Mouse (Mus musculus) spleen, adult 2 months (tissue): ENCODE data around the gene Anks1. TPM values are rescaled to one million over a fixed set of nuclear protein-coding genes. Genes with fewer than 3 reads are reported as not detected.

Experiments used
- DNase-seq, 2 experiments: peaks; one replicate each; pipeline versions ENCODE4 v3.0.0 to v3.0.0-alpha.2; 2012 to 2021; ENCODE audit warnings: low spot score in 2 of 2, low read depth in 1 of 2
- H3K27ac ChIP-seq: fragments of 200-500 bp; 2 replicates; pipeline ENCODE4 v1.5.1; 2012; ENCODE audit warnings: low read length, inconsistent platforms; ENCODE audit not compliant: insufficient read depth
- H3K27me3 ChIP-seq: fragments of 200-500 bp; 2 replicates; pipeline ENCODE4 v1.6.1; 2012; ENCODE audit warnings: mild to moderate bottlenecking, moderate library complexity, low read length, inconsistent platforms; ENCODE audit not compliant: control insufficient read depth, insufficient read depth
- H3K36me3 ChIP-seq: fragments of 200-500 bp; 2 replicates; pipeline ENCODE4 v1.6.1; 2012; ENCODE audit warnings: mild to moderate bottlenecking, low read length, inconsistent platforms; ENCODE audit not compliant: control insufficient read depth, insufficient read depth
- H3K4me1 ChIP-seq: fragments of 200-500 bp; 2 replicates; pipeline ENCODE4 v1.6.1; 2011; ENCODE audit warnings: inconsistent platforms; ENCODE audit not compliant: control insufficient read depth, insufficient read depth, insufficient read length
- H3K4me3 ChIP-seq: fragments of 200-500 bp; 2 replicates; pipeline ENCODE4 v1.5.1; 2011; ENCODE audit warnings: mild to moderate bottlenecking, inconsistent platforms; ENCODE audit not compliant: insufficient read depth, insufficient read length; ENCODE audit errors: extremely low read depth
- CTCF ChIP-seq: fragments of 200-500 bp; IDR thresholded peaks from 2 replicates; pipeline ENCODE4 v1.5.1; 2011; ENCODE audit warnings: mild to moderate bottlenecking, inconsistent platforms; ENCODE audit not compliant: insufficient read depth, insufficient read length, insufficient replicate concordance; ENCODE audit errors: extremely low read depth
- POLR2A ChIP-seq: fragments of 200-500 bp; IDR thresholded peaks from 2 replicates; pipeline ENCODE4 v1.6.1; 2011; ENCODE audit warnings: low read depth, low read length, inconsistent platforms
- WGBS: fragments of 180-500 bp; shearing (Covaris S2); methylation state at CpG from one replicate; pipeline ENCODE4 v1.1.7; 2018; 5-methylcytosine and 5-hydroxymethylcytosine counted together
- polyA plus RNA-seq: library from polyadenylated mRNA; depleted of rRNA; stranded (reverse); fragments of >200 nt; gene quantifications from 2 replicates; pipeline ENCODE4 v1.2.3, GENCODE M21; 2012

Gene Anks1
- polyA plus RNA-seq, 1 experiment: 25.9 TPM

GRCm38 (mm10) chr17:28050210-28050609, 141.1 kb downstream of the Anks1 start:
- Histone ChIP-seq H3K27ac (no peak overlapping the region), H3K4me3 (no peak overlapping the region), H3K4me1 (no peaks in the 10 kb centered on the region), H3K27me3 (no peaks in the 10 kb centered on the region), H3K36me3 (peaks cover 16% of the 10 kb centered on the region)
- DNase-seq: no peak
- 91% methylated on average over 8 of the region's 8 CpGs for WGBS
- TF ChIP-seq POLR2A (no peak), CTCF (no peak)

- Histone ChIP-seq H3K4me3 (no peak overlapping the region), H3K27ac (no peak overlapping the region), H3K27me3 (no peaks in the 10 kb centered on the region), H3K36me3 (peaks cover 17% of the 10 kb centered on the region), H3K4me1 (no peaks in the 10 kb centered on the region)
- DNase-seq: no peak
- TF ChIP-seq CTCF (no peak), POLR2A (no peak)
- 95% methylated on average over 21 of the region's 21 CpGs for WGBS
Measured at GRCm38 (mm10) chr17:28052293-28052863, 143.3 kb downstream of the Anks1 start.

- H3K4me3 ChIP-seq: no peak overlapping the region
- 86% methylated on average over 13 of the region's 13 CpGs for WGBS
- DNase-seq: no peak
- TF ChIP-seq POLR2A: no peak
- no peak for TF ChIP-seq CTCF
- H3K27ac ChIP-seq: no peak overlapping the region
- no peaks in the 10 kb centered on the region for H3K4me1 ChIP-seq
- peaks cover 25% of the 10 kb centered on the region for H3K36me3 ChIP-seq
- no peaks in the 10 kb centered on the region for H3K27me3 ChIP-seq
Measured at GRCm38 (mm10) chr17:28058346-28058745, 149.2 kb downstream of the Anks1 start.

- no peak for DNase-seq
- 91% methylated on average over 11 of the region's 11 CpGs for WGBS
- H3K36me3 ChIP-seq: peaks cover 15% of the 10 kb centered on the region
- no peaks in the 10 kb centered on the region for H3K4me1 ChIP-seq
- TF ChIP-seq POLR2A (no peak), CTCF (no peak)
- no peak overlapping the region for H3K4me3 ChIP-seq
- H3K27me3 ChIP-seq: no peaks in the 10 kb centered on the region
- H3K27ac ChIP-seq: no peak overlapping the region
Measured at GRCm38 (mm10) chr17:28060681-28061080, 151.6 kb downstream of the Anks1 start.

GRCm38 (mm10) chr17:28061472-28061871, 152.4 kb downstream of the Anks1 start:
- Histone ChIP-seq H3K4me1 (no peaks in the 10 kb centered on the region), H3K36me3 (peaks cover 14% of the 10 kb centered on the region), H3K27ac (no peak overlapping the region), H3K27me3 (no peaks in the 10 kb centered on the region), H3K4me3 (no peak overlapping the region)
- 87% methylated on average over 7 of the region's 7 CpGs for WGBS
- TF ChIP-seq CTCF: peak; percentile 22; the same call in 1 of the 2 replicates
- no peak for TF ChIP-seq POLR2A
- DNase-seq: no peak

GRCm38 (mm10) chr17:28062710-28063109, 153.6 kb downstream of the Anks1 start:
- Histone ChIP-seq H3K4me3 (no peak overlapping the region), H3K27ac (no peak overlapping the region), H3K4me1 (no peaks in the 10 kb centered on the region), H3K27me3 (no peaks in the 10 kb centered on the region), H3K36me3 (peaks cover 14% of the 10 kb centered on the region)
- TF ChIP-seq CTCF (no peak), POLR2A (no peak)
- WGBS: 91% methylated on average over 7 of the region's 7 CpGs
- DNase-seq: no peak

GRCm38 (mm10) chr17:28063163-28063562, 154.1 kb downstream of the Anks1 start:
- Histone ChIP-seq H3K27me3 (no peaks in the 10 kb centered on the region), H3K36me3 (peaks cover 13% of the 10 kb centered on the region), H3K27ac (no peak overlapping the region), H3K4me1 (no peaks in the 10 kb centered on the region), H3K4me3 (no peak overlapping the region)
- no peak for DNase-seq
- 80% methylated on average over 6 of the region's 6 CpGs for WGBS
- no peak for TF ChIP-seq POLR2A
- no peak for TF ChIP-seq CTCF

DNA sequence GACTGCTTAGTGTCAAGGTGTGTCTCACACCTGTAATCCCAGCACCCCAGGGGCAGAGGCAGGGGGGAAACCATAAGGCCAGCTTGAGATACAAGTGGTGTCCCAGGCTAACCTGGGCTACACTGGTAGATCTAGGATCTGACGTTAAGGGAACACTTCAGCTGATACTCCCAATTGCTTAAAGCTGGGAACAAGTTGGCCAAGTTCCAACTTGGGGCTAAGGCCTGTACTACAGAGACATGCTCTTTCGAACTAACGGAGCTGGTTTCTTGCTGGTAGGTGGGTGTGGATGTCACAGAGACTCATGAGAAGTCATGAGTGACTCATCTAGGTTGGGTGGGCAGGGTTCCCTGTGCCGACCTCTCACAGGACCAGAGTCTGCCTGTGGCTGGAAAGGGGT, 158.2 kb downstream of the Anks1 start:
- no peak overlapping the region for H3K27ac ChIP-seq
- no peaks in the 10 kb centered on the region for H3K4me1 ChIP-seq
- peaks cover 1% of the 10 kb centered on the region; the same call in 1 of the 2 replicates for H3K27me3 ChIP-seq
- no peak for DNase-seq
- no peak overlapping the region for H3K4me3 ChIP-seq
- 81% methylated on average over 4 of the region's 4 CpGs for WGBS
- no peaks in the 10 kb centered on the region for H3K36me3 ChIP-seq
- TF ChIP-seq POLR2A (no peak), CTCF (no peak)
